Mouse (Mus musculus) kidney, postnatal 36 days (tissue): ENCODE measurements around the gene Smg6.

ENCODE experiments used
- DNase-seq, 2 experiments: peaks; one replicate each; pipeline ENCODE4 v3.0.0; 2021 to 2022; ENCODE audit warnings: mixed read lengths in 2 of 2

Smg6 gene

GRCm38 (mm10) chr11:75152603-75153557 is 227.3 kb downstream of the Smg6 start:
- DNase-seq: peak; percentile 60 to 62

GRCm38 (mm10) chr11:75154053-75154585 is 228.5 kb downstream of the Smg6 start:
- DNase-seq: peak in 1 of 2 experiments; percentile 12

GRCm38 (mm10) chr11:75155985-75156384 is 230.4 kb downstream of the Smg6 start:
- DNase-seq: no peak

- DNase-seq: no peak
Observed at GRCm38 (mm10) chr11:75156416-75156815, 230.8 kb downstream of the Smg6 start.

GRCm38 (mm10) chr11:75157037-75157436 is 231.4 kb downstream of the Smg6 start:
- DNase-seq: peak; percentile 52 to 66

- DNase-seq: peak in 1 of 2 experiments; percentile 20
Observed at GRCm38 (mm10) chr11:75157901-75158300, 232.3 kb downstream of the Smg6 start.

GRCm38 (mm10) chr11:75158432-75158831 is 232.8 kb downstream of the Smg6 start:
- DNase-seq: no peak

- DNase-seq: peak; percentile 57 to 87
Observed at GRCm38 (mm10) chr11:75159564-75159963, 233.9 kb downstream of the Smg6 start.

- DNase-seq: no peak
Observed at GRCm38 (mm10) chr11:75160954-75161353, 235.3 kb downstream of the Smg6 start.

GRCm38 (mm10) chr11:75161417-75162008 is 235.9 kb downstream of the Smg6 start:
- no peak for DNase-seq

GRCm38 (mm10) chr11:75162591-75163080 is 237.0 kb downstream of the Smg6 start:
- no peak for DNase-seq

GRCm38 (mm10) chr11:75163379-75163778 is 237.8 kb downstream of the Smg6 start:
- DNase-seq: peak; percentile 50 to 55

- DNase-seq: no peak
Observed at GRCm38 (mm10) chr11:75164051-75164450, 238.4 kb downstream of the Smg6 start.

GRCm38 (mm10) chr11:75164750-75165149 is 239.1 kb downstream of the Smg6 start:
- DNase-seq: no peak

- DNase-seq: peak; percentile 87 to 93
Observed at GRCm38 (mm10) chr11:75165441-75166192, 240.0 kb downstream of the Smg6 start.

- DNase-seq: peak in 1 of 2 experiments; percentile 45
Observed at GRCm38 (mm10) chr11:75166193-75166842, 240.7 kb downstream of the Smg6 start.

- peak; percentile 60 to 81 for DNase-seq
Observed at GRCm38 (mm10) chr11:75166861-75167642, 241.4 kb downstream of the Smg6 start.

- DNase-seq: peak in 1 of 2 experiments; percentile 75
Observed at GRCm38 (mm10) chr11:75167643-75168589, 242.3 kb downstream of the Smg6 start.

- DNase-seq: peak; percentile 82 to 93
Observed at GRCm38 (mm10) chr11:75168590-75169361, 243.2 kb downstream of the Smg6 start.
